Mouse (Mus musculus) gastrocnemius, adult 18-20 months (tissue): Measurements from ENCODE around the gene Bcl2l1. TPM values are rescaled to one million over a fixed set of nuclear protein-coding genes. Genes with fewer than 3 reads are reported as not detected.

Experiments used
- DNase-seq: peaks from one replicate; pipeline ENCODE4 v3.0.0; 2021; ENCODE audit warnings: low spot score
- total RNA-seq, 2 experiments: library from RNA; stranded (reverse); gene quantifications; 2 replicates each; pipeline ENCODE4 v1.2.3; 2021

The Bcl2l1 gene
- total RNA-seq, 2 experiments from 2014 or later, result 20.6 to 30.6 TPM

DNA sequence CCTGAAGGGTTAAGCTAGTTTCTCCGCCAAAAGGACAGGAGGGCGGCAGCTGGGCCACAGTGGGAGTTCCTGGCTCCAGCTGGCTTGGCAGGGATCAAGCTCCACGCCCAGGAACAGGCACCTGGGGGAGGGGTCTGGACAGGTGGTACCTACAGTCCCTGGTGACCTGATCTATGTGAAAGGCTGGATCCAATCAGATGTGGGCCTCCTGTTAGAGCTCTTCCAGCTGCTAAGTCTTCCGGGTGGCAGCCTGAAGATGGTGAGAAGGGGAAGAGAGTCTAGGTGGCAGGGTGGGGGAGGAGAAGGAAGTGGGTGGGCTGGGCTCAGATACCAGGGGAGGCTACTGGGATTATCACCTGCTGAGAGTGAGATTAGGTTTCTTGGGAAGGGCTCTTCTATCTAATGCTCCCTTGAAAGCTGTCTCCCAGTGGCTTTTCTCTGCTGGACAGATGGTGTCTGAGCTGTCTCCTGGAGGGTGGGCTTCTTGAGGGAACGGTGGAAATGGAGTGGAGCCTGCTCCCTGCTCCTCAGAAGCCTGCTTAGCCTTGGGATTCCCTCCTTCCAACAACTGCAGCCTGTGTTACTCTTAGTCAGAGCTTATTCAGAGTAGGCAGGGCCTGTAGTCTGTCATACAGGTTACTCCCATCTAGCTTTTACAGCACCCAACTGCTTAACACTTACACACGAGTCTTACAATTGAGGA, 27.0 kb downstream of the Bcl2l1 start:
- DNase-seq, result no peak

DNA sequence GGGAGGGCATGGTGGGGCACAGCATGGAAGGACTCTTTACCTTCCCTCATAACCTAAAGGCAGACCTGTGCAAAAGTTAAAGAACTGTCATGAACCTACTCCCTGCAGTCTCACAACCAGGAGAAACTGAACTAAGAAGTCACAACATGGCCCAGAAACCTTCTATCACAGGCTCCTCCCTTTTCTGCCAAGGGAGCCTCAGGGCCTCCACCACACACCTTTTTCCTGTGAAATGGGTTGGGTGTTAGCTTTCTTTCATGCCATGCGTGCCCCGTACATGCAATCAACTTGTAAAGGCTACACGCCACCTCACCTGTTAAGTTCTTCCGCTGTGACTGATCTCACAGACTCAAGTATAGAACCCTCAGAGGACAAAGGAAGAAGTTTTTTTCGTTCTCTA, 28.4 kb downstream of the Bcl2l1 start:
- DNase-seq, result no peak

DNA sequence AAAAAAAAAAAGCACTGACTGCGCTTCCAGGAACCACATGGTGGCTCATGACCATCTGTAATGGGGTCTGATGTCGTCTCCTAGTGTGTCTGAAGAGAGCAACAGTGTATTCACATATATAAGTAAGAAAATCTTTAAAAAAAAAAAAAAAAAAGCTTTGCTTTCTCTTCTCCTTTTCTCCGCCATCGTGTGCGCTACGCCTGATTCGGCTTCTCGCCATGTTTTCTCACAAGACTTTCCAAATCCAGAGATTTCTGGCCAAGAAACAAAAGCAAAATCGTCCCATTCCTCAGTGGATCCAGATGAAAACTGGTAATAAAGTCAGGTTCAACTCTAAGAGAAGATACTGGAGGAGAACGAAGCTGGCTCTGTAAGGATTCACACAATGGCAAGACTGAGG, 29.2 kb downstream of the Bcl2l1 start:
- DNase-seq, result no peak

DNA sequence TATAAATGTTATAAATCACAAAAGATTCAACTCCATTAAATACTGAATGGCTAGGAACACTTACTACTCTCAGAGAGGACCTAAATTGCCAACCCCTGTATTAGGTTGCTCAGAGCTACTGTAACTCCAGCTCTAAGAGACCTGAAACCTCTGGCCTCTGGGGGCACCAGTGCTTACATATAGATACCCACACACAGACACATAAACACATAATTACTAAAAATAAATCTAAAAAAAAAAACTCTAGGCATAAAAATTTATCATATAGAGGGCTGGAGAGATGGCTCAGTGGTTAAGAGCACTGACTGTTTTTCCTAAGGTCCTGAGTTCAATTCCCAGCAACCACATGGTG, 30.8 kb downstream of the Bcl2l1 start:
- no peak for DNase-seq

DNA sequence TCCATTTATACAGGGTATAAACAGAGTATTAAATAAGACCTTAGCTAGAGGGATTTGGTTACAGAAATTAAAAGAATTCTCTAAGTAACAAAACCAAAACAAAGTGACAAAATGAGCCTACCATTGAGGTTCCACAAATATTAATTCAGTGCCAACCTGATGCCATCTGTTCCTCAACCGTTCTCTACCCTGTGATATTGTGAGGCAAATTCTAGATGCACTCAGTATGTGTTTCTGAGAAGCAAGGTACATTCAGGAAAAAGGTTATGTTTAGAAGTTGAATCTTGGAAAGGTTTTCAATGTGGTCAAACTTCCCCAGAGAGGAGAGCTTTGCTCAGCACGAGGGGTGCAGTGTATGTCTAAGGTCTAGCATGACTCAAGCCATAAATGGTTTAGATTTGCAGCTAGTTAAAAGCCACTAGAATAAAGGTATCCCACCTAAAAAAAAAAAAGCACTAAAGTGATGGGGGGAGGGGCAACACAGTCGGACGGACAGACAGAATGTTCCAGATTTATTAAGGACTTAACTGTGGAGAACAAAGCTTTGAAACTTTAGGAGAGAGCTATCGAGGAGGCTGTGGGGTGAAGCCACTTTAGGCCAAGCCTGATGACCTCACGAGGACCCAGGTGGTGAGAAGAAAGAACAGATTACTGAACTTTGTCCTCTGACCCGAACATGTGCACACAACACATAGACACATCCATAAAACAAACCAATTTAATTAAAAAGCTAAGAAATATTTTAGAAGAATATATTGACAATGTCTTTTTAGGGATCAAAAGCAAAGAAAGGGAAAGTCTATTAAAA, 31.4 kb downstream of the Bcl2l1 start:
- DNase-seq, result no peak

DNA sequence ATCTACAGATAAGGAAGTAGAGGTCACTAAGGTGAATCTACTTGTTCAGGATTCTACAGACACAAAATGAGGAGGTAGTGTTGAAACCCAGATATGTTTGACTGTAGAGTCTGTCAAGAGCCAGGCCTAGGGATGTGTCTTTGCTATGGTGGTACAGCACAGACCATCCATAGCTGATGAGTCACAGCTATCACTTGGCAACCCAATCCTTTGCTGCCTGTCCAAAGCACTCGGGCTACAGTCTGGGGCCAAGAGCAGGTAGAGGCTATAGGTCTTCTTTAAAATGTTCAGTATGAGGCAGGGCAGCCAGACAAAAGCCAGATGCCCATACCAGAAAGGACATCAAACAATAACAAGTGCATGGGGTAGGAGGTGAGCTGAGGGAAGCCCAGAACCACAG, 33.9 kb downstream of the Bcl2l1 start:
- no peak for DNase-seq

DNA sequence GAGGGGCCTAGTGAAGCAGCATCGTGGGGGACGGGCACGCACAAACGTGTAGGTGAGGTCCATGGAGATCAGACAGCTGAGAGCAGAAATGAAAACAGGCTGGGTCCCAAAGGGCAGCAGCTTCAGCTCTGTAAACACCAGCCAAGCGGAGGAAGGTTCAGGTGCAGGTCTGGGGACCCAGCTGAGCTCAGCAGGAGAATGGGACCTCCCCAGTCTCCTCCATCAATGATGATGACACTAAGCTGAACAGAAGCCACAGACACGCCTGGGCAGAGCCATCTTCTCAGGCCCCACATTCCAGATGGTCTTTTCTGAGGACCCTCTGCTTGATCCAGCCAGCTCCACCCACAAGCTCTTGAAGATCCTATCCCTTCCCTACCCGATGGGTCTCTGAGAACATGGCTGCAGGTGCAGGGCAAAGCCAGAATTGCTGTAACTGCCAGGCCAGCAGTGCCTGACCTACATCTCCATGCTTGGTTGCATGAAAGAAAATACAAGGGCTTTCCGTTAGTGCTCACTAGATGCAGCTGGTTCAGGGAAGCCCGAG, 37.2 kb downstream of the Bcl2l1 start:
- DNase-seq, result no peak

DNA sequence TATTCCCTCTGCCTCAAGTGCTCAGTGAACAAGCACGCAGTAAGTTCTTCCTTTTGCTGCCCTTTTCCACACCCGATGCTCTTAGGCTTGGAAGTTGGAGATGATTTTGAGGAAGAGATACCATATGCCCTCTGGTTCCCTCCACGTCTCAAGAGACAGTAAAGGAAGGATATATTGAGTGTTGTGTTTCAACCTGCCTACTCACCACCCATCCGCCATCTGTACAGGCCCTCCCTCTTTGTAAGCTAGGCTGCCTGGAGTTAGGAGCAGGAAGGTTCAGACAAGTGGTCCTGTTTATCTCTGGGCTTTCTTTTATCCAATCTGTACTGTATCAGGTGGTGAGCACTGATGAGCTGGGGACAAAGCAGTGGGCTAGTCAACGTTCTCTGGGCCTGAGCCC, 38.1 kb downstream of the Bcl2l1 start:
- DNase-seq, result no peak

DNA sequence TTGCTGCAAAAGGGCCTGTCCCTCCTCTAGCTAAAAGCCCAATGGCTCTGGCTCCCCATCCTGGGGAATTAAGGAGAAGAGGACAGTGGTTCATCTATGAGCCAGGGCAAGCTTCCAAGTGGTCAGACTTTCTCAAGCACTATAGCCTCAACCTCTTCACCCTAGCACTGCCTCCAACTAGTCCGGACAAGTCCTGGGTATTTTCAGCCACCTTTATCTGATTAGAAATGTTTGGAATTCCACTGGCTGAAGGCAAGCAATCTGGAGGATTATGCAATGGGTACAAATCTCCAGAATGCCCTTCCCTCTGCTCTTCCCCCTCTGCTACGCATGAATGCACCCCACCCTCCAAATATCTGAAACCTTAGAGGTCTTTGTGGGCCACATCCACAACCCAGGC, 39.1 kb downstream of the Bcl2l1 start:
- DNase-seq, result no peak

DNA sequence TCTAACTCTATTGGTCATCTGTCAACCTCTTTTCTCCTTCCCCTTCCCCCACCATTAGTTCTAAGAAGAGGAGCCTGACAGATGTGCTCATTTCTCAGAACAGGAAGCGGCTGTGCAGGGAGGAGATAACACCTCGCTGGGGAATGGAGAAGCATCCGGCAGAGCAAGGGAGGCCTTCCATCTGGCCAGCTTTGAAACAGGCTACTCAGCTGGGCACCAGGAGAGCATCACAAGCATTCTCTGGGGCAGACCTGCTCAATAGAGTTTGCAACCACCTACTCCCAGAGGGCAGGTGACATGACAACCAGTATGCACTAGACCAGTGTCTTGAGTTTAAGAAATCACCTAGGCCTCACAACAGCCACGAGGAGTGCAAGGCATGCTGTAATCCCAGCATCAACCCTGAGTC, 41.9 kb downstream of the Bcl2l1 start:
- peak; percentile 28 for DNase-seq

DNA sequence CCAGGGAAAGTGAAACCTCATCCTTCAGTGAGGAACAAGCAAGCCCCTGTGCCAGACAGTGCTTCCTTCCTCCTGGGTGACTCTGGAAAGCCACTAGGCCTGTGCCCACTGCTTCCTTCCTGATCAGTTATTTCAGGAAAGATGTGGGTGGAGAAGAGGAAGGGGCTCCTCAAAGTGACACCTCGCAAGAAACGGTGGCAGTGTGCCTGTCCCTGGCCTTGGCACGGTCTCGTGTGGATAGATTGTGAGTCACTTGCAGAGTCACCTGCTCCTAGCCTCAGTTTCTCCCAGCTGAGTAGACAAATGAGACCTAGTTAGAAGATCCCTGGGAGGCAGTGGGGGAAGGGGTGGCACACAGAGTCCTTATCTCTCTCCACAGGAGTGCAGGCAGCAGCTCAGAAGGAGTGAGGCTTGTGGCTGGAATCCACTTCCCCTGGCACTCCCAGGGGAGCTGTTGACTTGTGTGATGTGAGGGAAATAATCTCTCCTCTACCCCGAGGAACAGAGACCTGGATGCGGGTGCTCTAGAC, 42.6 kb downstream of the Bcl2l1 start:
- DNase-seq, result peak; percentile 26

DNA sequence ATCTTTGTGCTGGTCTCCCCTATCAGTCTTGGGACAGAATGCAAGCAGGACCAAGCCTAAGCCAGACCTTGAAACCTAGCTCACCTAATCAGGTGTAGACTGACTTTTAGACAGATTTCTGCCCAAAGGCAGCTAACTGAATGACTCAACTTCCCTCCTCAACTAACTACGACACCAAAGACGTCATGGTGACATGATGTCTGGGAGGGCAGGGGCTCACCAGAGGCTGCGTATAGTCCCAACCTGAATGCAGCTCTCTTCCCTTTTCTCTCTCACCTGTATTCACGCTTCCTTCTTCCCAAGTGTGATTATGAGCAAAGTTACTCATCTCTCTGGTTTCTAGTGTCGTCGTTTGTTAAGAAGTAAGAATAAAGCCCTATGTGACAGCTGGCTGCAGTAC, 44.0 kb downstream of the Bcl2l1 start:
- DNase-seq, result no peak

DNA sequence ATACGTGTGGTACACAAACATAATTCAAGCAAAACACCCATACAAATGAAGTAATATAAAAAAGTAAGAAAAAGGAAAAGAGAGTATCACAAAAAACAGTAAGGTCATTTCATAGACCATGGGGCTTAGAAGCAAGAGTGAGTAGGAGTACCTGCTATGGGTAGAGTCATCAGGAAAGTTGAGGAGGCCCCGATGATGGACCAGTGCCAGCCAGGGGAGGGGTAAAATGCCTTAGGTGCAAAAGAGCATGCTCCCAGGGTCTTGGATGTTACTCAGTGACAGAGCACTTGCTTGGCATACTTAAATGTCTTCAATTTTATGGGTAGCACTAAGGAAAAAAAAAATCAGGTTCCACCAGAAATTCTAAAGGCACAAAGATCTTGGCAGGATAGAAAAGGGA, 44.4 kb downstream of the Bcl2l1 start:
- no peak for DNase-seq

DNA sequence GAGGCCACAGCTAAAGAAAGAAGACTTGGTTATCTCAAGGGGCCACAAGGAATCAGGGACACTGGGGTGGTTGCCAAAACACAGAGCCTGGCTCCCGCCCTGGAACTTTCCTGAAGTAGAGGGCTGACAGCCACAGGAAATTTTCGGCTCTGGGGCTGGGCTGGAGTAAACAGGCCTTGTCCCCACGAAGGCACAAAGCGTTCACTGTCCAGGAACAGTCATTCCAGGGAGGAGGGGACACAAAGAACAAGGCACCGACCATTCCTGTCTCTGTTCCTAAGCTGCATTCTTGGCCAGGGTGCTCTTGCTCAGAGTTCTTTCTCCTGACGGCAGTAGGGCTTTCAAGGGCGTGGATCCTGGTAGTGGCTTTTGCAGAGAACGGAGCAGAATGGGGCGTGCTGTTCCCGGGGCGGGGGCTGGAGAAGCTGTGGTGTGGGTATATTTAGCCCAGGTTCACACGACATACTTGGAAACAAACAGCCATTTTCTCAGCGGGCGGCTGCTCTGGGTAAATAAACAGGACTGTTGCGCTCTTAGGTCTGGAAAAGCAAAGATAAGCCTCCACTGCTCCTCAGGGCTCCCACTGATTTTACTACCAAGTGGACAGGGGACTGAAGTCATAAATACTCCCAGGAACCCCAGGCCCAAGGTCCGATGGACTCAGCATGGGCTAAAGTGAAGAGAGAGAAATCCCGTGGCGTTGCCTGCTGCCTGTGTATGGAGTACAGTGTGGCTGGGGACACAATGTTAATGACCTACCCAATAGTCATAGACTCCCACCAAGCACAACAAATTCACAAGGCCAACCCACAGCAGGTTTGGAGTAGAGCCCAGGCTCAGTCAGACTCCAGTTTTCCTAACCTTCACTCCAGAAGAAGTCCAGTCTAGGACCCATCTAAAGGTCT, 45.8 kb downstream of the Bcl2l1 start:
- peak; percentile 88 for DNase-seq

DNA sequence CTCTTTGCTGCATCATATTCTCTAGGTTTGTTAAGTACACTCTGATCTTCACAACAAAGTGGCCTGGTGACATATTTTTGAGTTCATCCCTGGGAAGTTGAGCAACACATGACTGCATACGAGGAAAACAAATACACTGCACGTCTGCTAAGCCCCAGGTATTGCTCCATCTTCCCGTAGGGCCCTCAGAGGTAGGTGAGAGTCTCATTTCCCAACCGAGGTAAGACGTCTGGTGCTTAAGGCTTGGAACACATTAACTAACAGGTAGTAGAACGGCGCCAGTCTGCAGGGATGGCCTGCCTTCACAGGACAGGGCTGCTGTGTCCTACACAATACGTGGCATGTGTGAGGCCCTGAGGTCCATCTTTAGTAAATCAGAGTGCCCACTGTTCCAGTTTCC, 46.9 kb downstream of the Bcl2l1 start:
- no peak for DNase-seq

DNA sequence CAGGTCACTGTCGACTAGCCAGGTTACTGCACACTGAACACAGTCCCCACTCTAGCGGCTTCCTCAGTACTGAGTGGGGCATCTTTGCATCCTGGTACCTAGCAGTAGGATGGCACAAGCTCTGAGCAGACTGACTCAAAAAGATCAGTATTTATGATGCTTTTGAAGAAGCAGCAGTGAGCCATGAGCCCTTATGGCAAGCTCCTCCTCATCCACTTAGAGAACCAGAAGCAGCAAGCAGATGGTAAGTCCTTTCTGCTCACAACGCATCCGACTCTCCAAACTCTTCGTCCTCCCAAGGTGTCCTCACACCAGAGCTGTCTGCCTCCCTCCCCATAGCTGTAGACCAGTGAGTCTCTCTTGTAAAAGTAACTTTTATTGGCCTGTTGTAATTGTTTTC, 48.3 kb downstream of the Bcl2l1 start:
- no peak for DNase-seq

DNA sequence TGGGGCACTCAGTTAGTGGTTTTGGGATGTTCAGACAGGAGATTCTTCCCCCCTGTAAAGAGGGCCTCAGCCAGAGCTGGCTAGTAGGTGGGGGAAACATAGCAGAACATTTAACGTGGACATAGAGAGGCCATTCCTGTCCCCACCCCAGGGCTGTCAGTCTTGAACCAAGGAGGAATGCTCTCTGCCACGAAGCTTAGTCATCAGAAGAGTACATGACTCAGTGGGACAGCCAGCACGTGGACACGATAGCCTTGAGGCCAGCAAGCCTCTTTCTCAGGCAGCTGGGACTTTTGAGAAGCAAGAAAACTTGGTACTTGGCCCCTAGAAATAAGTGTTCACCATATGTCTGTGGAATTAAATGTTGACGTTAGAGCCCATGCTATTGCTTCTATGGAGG, 48.9 kb downstream of the Bcl2l1 start:
- no peak for DNase-seq

DNA sequence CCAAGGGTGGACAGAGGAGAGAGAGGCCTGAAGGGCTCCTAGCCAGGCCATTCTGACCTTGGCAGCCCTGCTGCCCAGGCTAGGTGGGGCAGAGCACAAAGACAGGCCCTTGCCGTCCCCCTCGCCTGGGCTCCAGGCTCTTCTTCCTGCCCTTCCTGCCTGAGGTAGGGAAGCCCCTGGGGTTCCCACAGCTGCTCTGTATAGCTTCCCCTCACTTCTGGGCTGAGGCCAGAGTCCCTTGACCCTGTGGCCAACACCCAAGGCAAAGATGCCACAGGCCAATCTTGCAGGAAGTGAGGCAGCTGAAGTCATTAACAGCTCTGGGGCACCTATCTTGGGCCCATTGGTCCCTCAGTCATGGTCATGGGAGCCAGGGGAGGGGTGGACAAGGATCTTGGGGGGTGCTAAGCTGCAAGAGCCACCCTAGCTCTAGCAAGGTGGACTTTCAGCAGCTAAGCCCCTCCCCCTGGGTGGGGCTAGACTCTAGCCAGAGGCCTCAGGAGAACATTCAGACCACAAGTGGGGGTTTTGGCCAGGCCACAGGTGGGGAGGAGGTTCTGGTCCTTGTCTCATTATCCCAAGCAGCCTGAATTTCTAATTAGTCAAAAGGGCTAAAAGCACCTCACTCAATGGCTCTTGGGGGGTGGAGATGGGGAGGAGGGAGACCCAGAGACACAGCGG, 50.4 kb downstream of the Bcl2l1 start:
- DNase-seq, result no peak

DNA sequence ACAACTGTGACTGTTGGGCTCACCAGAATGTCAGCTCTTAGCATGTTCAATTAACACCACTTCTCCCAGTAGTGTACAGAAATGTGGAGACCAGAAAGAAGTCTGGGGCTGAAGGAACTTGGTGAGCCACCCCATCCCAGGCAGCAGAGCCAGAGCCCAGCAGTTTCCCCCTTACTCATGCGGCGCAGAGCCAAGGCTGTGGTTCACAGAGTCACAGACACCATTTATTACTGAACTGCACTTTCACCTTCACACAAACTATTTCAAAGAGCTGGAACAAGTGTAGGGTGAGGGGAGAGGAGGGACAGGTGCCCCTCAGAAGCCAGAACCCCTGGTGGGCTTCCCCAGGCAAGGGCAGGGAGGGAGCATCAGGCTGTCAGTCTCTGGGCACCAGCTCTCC, 51.1 kb downstream of the Bcl2l1 start:
- DNase-seq, result no peak

DNA sequence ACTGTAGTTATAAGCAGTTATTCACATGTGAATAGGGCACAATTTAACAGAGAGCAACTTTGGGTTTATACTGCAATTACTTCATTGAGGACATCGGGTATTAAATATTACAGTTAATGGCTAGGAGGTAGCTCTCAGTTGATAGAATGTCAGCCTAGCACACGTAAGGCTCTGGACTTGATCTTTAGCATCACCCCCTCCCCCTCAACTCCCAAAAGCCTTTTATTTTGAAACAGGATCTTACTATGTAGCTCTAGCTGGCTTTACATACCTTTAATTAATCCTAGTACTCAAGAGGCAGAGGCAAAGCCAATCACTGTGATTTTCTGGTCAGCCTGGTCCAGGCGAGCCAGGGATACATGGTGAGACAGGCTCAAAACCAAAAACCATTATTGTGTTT, 54.4 kb downstream of the Bcl2l1 start:
- DNase-seq, result no peak

DNA sequence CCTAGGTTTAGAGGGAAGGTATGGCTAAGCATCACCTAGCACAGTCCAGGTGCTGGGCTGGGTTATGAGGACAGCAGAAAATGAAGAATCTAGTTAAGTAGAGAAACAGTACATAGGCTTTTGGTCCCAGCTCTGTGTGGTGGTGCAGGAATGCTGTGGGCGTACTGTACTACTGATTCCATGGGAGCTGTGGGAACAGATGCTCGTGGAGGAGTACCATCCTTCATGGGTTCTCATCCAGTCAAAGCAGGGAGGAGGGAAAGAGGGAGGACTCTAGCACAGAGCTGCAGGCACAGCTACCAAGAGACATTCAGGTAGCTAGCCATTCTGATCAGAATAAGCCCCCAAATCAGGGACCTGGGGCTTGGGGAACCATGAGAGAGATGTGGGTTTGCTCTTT, 55.1 kb downstream of the Bcl2l1 start:
- DNase-seq, result no peak
